Mouse (Mus musculus) kidney, embryonic 15.5 days (tissue): ENCODE measurements around the gene Fgfr2. TPM values are rescaled to one million over a fixed set of nuclear protein-coding genes. Genes with fewer than 3 reads are reported as not detected.

Experiments
- ATAC-seq: fragments of 200-750 bp; cut with Nextera tagmentation; replicated peaks from 2 replicates; pipeline ENCODE4 v1.8.0; 2017; ENCODE audit warnings: moderate TSS enrichment; ENCODE audit not compliant: low FRiP score
- H3K27ac ChIP-seq: fragments of 300-500 bp; sonication (generic); 2 replicates; pipeline ENCODE4 v1.5.1; 2015; ENCODE audit warnings: mild to moderate bottlenecking, inconsistent platforms
- H3K27me3 ChIP-seq: fragments of 300-500 bp; sonication (generic); 2 replicates; pipeline ENCODE4 v1.6.1; 2015; ENCODE audit warnings: inconsistent platforms
- H3K36me3 ChIP-seq: fragments of 300-500 bp; sonication (generic); 2 replicates; pipeline ENCODE4 v1.6.1; 2015; ENCODE audit warnings: inconsistent platforms
- H3K4me1 ChIP-seq: fragments of 300-500 bp; sonication (generic); 2 replicates; pipeline ENCODE4 v1.6.1; 2015; ENCODE audit warnings: inconsistent platforms
- H3K4me2 ChIP-seq: fragments of 300-500 bp; sonication (generic); 2 replicates; pipeline ENCODE4 v1.6.1; 2015; ENCODE audit warnings: moderate library complexity, mild to moderate bottlenecking, inconsistent platforms
- H3K4me3 ChIP-seq: fragments of 300-500 bp; sonication (generic); replicated peaks from 2 replicates; pipeline ENCODE4 v1.5.1; 2015; ENCODE audit warnings: mild to moderate bottlenecking, inconsistent platforms
- H3K9ac ChIP-seq: fragments of 300-500 bp; sonication (generic); 2 replicates; pipeline ENCODE4 v1.6.1; 2015; ENCODE audit warnings: mild to moderate bottlenecking, inconsistent platforms
- H3K9me3 ChIP-seq: fragments of 300-500 bp; sonication (generic); replicated peaks from 2 replicates; pipeline ENCODE4 v1.6.1; 2016; ENCODE audit warnings: inconsistent platforms
- WGBS: fragments of 180-500 bp; shearing (Covaris S2); methylation state at CpG from one replicate; pipeline ENCODE4 v1.1.7; 2015; ENCODE audit warnings: mixed read lengths; 5-methylcytosine and 5-hydroxymethylcytosine counted together
- polyA plus RNA-seq: library from polyadenylated mRNA; unstranded; fragments of >200 nt; fragmentation: Nextera tagmentation; extraction: Ambion mirVana; gene quantifications from 2 replicates; pipeline ENCODE4 v1.2.1, GENCODE M21; 2015

Fgfr2 gene
- polyA plus RNA-seq, 1 experiment from 2014 or later, result 104 TPM

DNA sequence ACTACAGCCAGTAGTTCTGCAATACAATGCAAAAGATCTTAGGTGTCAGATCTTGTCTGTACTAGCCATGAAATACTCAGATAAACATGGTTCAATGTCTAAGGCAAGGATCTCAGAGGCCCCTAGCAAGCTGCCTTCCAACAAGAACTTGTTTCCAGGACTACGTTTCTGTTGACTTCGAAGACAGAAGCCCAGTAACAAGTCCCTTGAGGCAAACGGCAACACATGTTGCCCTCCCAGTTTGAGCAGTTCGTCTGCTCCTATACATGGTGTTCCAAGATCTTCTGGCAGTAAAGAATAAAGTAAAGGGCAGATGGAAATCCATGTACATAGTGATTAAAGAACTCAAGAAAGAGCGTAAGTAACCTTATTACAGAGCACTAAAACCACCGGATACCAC is 269.8 kb downstream of the Fgfr2 start:
- Histone ChIP-seq H3K9me3 (no peaks in the 10 kb centered on the region), H3K27ac (no peak overlapping the region), H3K36me3 (peaks cover 22% of the 10 kb centered on the region), H3K4me1 (peaks cover 14% of the 10 kb centered on the region), H3K4me3 (no peak overlapping the region), H3K9ac (no peak overlapping the region), H3K27me3 (no peaks in the 10 kb centered on the region), H3K4me2 (no peak overlapping the region)
- no peak for ATAC-seq
- 84% methylated on average over 6 of the region's 6 CpGs for WGBS

DNA sequence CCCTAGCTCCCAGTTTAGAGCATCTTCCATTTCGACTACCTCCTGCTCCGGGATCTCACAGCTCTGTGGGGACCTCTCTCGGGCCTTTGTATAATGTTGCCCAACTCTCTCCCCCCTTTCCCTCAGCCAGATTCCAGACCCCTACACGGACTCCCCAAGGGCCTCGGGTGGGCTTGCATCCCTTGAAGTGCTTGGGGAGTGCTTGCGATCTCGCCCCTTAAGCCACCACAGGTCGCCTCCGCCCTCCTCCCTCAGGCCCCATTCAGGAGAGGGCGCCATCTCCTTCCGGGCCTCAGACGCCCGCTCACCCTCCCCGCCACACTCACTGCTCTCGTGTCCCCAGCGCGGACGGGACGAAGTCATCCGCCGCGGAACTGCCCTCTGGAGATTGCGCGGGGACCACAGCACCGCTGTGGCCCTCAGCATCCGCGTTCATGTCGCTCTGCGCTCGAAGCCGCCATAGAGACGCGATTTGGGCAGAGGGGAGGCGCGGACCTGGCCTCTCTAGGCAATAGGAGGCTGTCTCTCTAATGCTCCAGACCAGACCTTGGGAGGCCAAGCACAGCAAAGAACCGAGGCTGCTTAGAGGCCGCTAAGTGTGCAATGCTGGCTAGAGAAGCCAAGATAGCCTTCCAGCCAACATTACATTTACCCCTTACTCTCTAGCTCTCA is 270.8 kb downstream of the Fgfr2 start, which contains the start of gene Eef1akmt2:
TSS of gene Eef1akmt2 (minus strand) at position 501 of the 672 bp plus-strand sequence.
- H3K9ac ChIP-seq, result peak within 1 kb of the TSS; percentile 89
- peak within 1 kb of the TSS; percentile 65 for H3K4me2 ChIP-seq
- ATAC-seq, result peak; percentile 98
- peaks cover 14% of the 10 kb centered on the region for H3K4me1 ChIP-seq
- under 1% methylated on average over 37 of the region's 37 CpGs for WGBS
- peak within 1 kb of the TSS; percentile 86 for H3K4me3 ChIP-seq
- H3K27ac ChIP-seq, result peak within 1 kb of the TSS; percentile 99
- no peaks in the 10 kb centered on the region for H3K27me3 ChIP-seq
- H3K9me3 ChIP-seq, result no peaks in the 10 kb centered on the region
- H3K36me3 ChIP-seq, result peaks cover 31% of the 10 kb centered on the region

- Histone ChIP-seq H3K36me3 (peaks cover 64% of the 10 kb centered on the region), H3K9ac (no peak overlapping the region), H3K4me1 (0 out of 2 replicates have a peak, but pooled peaks cover 3% of the 10 kb centered on the region), H3K4me3 (no peak overlapping the region), H3K27ac (no peak overlapping the region), H3K27me3 (no peaks in the 10 kb centered on the region), H3K4me2 (no peak overlapping the region), H3K9me3 (no peaks in the 10 kb centered on the region)
- ATAC-seq, result no peak
- 92% methylated on average over 3 of the region's 3 CpGs for WGBS
These were observed 280.0 kb downstream of the Fgfr2 start for GRCm38 (mm10) chr7:132843152-132843551.

- no peak overlapping the region for H3K9ac ChIP-seq
- H3K4me1 ChIP-seq, result 0 out of 2 replicates have a peak, but pooled peaks cover 3% of the 10 kb centered on the region
- no peak overlapping the region for H3K4me3 ChIP-seq
- H3K4me2 ChIP-seq, result no peak overlapping the region
- 93% methylated on average over 1 of the region's 1 CpGs for WGBS
- H3K27ac ChIP-seq, result no peak overlapping the region
- H3K9me3 ChIP-seq, result no peaks in the 10 kb centered on the region
- ATAC-seq, result no peak
- H3K27me3 ChIP-seq, result no peaks in the 10 kb centered on the region
- H3K36me3 ChIP-seq, result peaks cover 60% of the 10 kb centered on the region
These were observed 280.7 kb downstream of the Fgfr2 start for GRCm38 (mm10) chr7:132842455-132842854.

- Histone ChIP-seq H3K27ac (no peak overlapping the region), H3K9me3 (no peaks in the 10 kb centered on the region), H3K36me3 (peaks cover 61% of the 10 kb centered on the region), H3K9ac (no peak overlapping the region), H3K27me3 (no peaks in the 10 kb centered on the region), H3K4me1 (0 out of 2 replicates have a peak, but pooled peaks cover 3% of the 10 kb centered on the region), H3K4me3 (no peak overlapping the region), H3K4me2 (no peak overlapping the region)
- 62% methylated on average over 5 of the region's 5 CpGs for WGBS
- no peak for ATAC-seq
These were observed 281.9 kb downstream of the Fgfr2 start for GRCm38 (mm10) chr7:132841287-132841686.

DNA sequence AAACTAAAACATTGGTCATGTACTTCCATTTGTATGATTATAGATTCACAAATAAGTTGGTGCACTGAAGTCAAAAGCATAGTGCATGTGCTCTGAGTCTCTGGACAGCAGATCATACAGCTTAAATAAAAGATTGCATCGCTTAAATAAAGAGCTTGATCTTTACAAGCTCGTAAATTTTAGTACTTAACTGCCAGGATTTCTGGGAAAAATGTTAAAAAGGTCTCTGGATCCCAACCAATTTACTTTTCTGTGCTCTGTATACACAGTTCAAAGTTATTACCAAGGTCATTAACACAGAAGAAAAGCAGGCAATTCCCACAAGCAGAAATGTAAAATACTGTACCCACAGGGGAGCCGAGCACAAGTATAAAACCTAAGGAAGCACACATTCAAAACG is 292.2 kb downstream of the Fgfr2 start:
- H3K4me1 ChIP-seq, result no peaks in the 10 kb centered on the region
- ATAC-seq, result no peak
- H3K27ac ChIP-seq, result peak overlapping the region; percentile 51; the same call in 1 of the 2 replicates
- 0 out of 2 replicates have a peak overlapping the region, but pooled peaks have one; percentile 1 for H3K4me2 ChIP-seq
- H3K36me3 ChIP-seq, result peaks cover 60% of the 10 kb centered on the region
- no peak overlapping the region for H3K4me3 ChIP-seq
- WGBS, result 58% methylated on average over 4 of the region's 4 CpGs
- no peak overlapping the region for H3K9ac ChIP-seq
- H3K27me3 ChIP-seq, result no peaks in the 10 kb centered on the region
- H3K9me3 ChIP-seq, result no peaks in the 10 kb centered on the region

- no peaks in the 10 kb centered on the region for H3K27me3 ChIP-seq
- H3K4me2 ChIP-seq, result no peak overlapping the region
- 17% methylated on average over 1 of the region's 1 CpGs for WGBS
- H3K9me3 ChIP-seq, result no peaks in the 10 kb centered on the region
- no peak overlapping the region for H3K27ac ChIP-seq
- ATAC-seq, result no peak
- no peak overlapping the region for H3K4me3 ChIP-seq
- H3K36me3 ChIP-seq, result peaks cover 43% of the 10 kb centered on the region
- no peak overlapping the region for H3K9ac ChIP-seq
- H3K4me1 ChIP-seq, result no peaks in the 10 kb centered on the region
These were observed 298.7 kb downstream of the Fgfr2 start for GRCm38 (mm10) chr7:132824346-132825022.

DNA sequence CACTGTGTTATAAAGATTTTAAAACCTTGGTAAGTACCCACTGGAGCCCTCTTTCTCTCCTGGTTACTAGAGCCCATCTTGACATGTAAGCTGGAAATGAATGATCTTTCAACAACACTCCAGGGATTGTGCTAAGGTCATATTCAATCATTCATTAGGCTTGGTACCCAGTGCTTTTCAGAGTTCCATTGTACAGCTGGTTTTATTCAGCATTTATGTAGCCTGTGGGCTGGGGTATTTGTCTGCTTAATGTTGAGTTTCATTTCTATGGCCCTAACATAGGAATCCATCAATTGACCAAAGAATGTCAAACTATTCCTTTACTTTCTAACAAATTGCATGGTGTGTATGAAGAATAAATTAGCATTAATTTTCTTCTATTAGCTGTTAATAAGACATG is 299.3 kb downstream of the Fgfr2 start:
- no peak overlapping the region for H3K27ac ChIP-seq
- H3K9me3 ChIP-seq, result no peaks in the 10 kb centered on the region
- no peak for ATAC-seq
- H3K4me2 ChIP-seq, result no peak overlapping the region
- H3K36me3 ChIP-seq, result peaks cover 41% of the 10 kb centered on the region
- H3K4me1 ChIP-seq, result no peaks in the 10 kb centered on the region
- no peak overlapping the region for H3K4me3 ChIP-seq
- H3K9ac ChIP-seq, result no peak overlapping the region
- no peaks in the 10 kb centered on the region for H3K27me3 ChIP-seq

DNA sequence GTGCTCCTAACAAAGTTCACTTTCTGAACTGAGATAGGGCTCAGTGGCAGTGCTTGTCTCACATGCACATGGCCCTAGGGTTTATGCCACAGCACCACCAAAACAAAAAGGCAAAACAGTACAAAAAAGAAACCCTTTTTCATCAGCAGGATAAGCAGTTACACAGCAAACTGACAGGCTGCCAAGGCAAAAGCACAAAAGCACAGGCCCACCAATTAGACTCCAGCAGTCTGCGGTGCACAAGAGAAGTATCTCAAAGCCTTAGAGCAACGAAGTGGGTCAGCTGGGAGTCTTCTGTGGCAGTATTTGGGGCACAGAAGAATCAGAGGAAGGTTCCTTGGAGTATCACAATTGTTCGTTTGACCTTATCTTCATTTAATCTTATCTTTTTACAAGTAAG is 302.5 kb downstream of the Fgfr2 start:
- Histone ChIP-seq H3K4me1 (no peaks in the 10 kb centered on the region), H3K27me3 (no peaks in the 10 kb centered on the region), H3K4me2 (no peak overlapping the region), H3K4me3 (no peak overlapping the region), H3K9me3 (no peaks in the 10 kb centered on the region), H3K27ac (no peak overlapping the region), H3K36me3 (peaks cover 14% of the 10 kb centered on the region), H3K9ac (no peak overlapping the region)
- ATAC-seq, result no peak
- 88% methylated on average over 3 of the region's 3 CpGs for WGBS

GRCm38 (mm10) chr7:132817056-132817455 is 306.1 kb downstream of the Fgfr2 start:
- H3K36me3 ChIP-seq, result 0 out of 2 replicates have a peak, but pooled peaks cover 2% of the 10 kb centered on the region
- H3K9ac ChIP-seq, result no peak overlapping the region
- H3K27ac ChIP-seq, result no peak overlapping the region
- no peak for ATAC-seq
- no peak overlapping the region for H3K4me2 ChIP-seq
- WGBS, result 93% methylated on average over 6 of the region's 6 CpGs
- peaks cover 15% of the 10 kb centered on the region for H3K4me1 ChIP-seq
- no peaks in the 10 kb centered on the region for H3K9me3 ChIP-seq
- no peak overlapping the region for H3K4me3 ChIP-seq
- H3K27me3 ChIP-seq, result no peaks in the 10 kb centered on the region

- Histone ChIP-seq H3K4me2 (no peak overlapping the region), H3K27ac (no peak overlapping the region), H3K4me3 (no peak overlapping the region), H3K4me1 (peaks cover 20% of the 10 kb centered on the region), H3K9ac (no peak overlapping the region), H3K9me3 (no peaks in the 10 kb centered on the region), H3K36me3 (0 out of 2 replicates have a peak, but pooled peaks cover 2% of the 10 kb centered on the region), H3K27me3 (no peaks in the 10 kb centered on the region)
- WGBS, result 88% methylated on average over 2 of the region's 2 CpGs
- ATAC-seq, result no peak
These were observed 306.6 kb downstream of the Fgfr2 start for GRCm38 (mm10) chr7:132816528-132816927.

DNA sequence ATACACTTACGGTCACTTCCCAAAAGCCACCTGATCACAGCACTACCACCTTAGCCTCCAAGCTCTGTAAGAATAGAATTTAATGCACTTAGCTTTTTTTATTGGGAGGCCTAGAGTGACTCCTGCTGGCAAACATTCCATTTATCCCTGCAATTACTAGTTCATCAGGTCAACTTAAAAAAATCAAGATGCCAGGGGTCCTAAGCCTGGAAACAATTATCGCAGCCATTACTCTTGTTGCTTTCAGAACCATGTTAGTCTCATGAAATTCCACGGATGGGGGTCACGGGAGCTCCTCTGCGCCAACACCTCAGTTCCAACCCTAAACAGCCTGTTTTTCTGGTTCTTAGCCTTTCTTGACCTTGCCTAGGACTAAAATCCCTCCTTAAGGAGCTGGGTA is 308.1 kb downstream of the Fgfr2 start:
- no peaks in the 10 kb centered on the region for H3K27me3 ChIP-seq
- no peak overlapping the region for H3K4me3 ChIP-seq
- H3K9ac ChIP-seq, result no peak overlapping the region
- no peak overlapping the region for H3K4me2 ChIP-seq
- ATAC-seq, result no peak
- no peaks in the 10 kb centered on the region for H3K36me3 ChIP-seq
- H3K9me3 ChIP-seq, result no peaks in the 10 kb centered on the region
- 72% methylated on average over 5 of the region's 5 CpGs for WGBS
- peaks cover 35% of the 10 kb centered on the region for H3K4me1 ChIP-seq
- no peak overlapping the region for H3K27ac ChIP-seq
